Mouse (Mus musculus): ENCODE measurements at regions not wholly inside any gene's neighbourhood (a gene's known extent, or its start where the extent isn't known, plus 50 kb on each side); places are given as distances from the start of the nearest gene placed in this dataset.
"Not testable (repeated sequence)": the region's sequence is repeated elsewhere in the genome, so short reads cannot be mapped to it uniquely, and the experiment has no call there.

DNA sequence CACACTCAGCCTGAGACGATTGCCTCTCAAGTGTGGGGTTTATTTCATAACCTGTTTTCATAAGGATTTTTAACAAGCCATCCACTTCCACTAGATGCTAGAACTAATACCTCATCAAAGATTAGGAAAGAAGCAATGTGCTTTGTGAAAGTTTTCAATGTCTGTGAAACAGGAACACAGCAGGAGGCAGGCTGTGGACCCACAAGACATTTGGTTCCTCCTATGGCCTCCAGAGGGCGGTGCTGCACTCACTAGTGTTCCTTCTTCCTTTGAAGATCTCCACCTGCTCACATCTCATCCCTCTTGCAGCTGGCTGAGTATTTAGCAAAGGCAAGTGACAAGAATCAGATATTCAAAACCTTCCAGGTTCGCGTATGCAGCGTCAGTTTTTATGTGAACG lies 735.6 kb upstream of the Olfr1507 start:
- TF ChIP-seq CTCF (IDR thresholded peaks at IDR 0.05; ENCODE audit: borderline replicate concordance, control insufficient read depth, extremely low read depth, insufficient read depth, low read length, poor library complexity); POLR2A (IDR thresholded peaks at IDR 0.05; ENCODE audit: control insufficient read depth, extremely low read depth, insufficient read depth, low read length, poor library complexity): not testable (repeated sequence)
